Mouse (Mus musculus): ENCODE results near the gene Ttc37. TPM values are rescaled to one million over a fixed set of nuclear protein-coding genes. Genes with fewer than 3 reads are reported as not detected.

The Ttc37 gene
- total RNA-seq (2021) = 10 to 100 TPM; 17.6 to 19.1 TPM

DNA sequence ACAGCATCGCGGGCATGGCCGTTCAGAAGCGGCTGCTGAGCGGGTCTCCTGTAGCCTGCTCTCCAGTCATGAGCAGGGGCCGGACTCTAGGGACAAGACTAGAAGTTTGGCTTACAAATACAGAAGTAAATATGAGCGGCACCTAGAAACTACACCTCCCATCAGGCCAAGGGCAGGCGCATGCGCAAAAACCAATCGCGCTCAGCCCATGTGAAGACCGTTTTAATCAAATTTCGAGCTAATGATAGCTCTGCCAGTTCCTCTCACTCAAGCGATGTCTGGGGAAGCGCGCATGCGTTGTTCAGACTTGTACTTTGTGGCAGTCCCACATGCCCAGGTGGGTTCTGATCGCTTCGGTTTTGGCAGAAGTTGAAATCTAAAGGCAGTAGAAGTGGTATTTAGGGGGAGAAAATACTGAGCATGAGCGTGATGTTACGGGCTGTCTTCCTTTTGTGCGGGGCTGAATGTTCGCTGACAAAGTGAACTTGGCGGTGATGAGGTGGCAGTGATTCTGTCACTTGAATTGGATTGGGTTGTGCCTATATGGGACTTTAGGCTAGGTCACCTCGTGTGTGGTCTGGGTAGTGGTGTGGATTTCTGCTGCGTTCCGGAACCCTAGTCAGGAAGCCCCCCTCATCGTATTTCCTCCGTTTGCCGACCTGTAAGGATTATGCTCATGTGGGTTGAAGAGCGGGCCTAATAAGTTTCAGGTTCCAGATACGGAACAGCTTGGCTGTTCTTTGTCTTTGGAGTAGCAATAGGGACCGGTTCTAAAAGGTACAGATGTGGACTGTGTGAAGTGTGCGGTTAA lies at the start of gene Ttc37, which contains the start of gene Arsk:
Gene Ttc37, plus strand, starts transcription at position 242 of the 811 bp plus-strand sequence.
Gene Arsk, minus strand, starts transcription at position 168 of the 811 bp plus-strand sequence.
- DNase-seq (ENCODE audit: low spot score in 2 of 2) = peak; percentile 91 to 98
- intact Hi-C loops (cut with DNase I) = loop anchor here (5.0 kb wide), 1 partner anchor 81 kb away; the partner anchor contains the start of gene Rfesd

GRCm38 (mm10) chr13:76055391-76056232 lies 42.9 kb upstream of the Ttc37 start:
- intact Hi-C loops (cut with DNase I) = loop anchor here (5.0 kb wide), 1 partner anchor 113 kb away; the partner anchor contains the start of gene Rhobtb3
- DNase-seq (ENCODE audit: low spot score in 2 of 2) = peak; percentile 35 to 41

- DNase-seq (ENCODE audit: low spot score in 2 of 2) = peak; percentile 75 to 80
- intact Hi-C loops (cut with DNase I) = loop anchor here (5.0 kb wide), 1 partner anchor 114 kb away; the partner anchor contains the start of gene Rhobtb3
Observed at GRCm38 (mm10) chr13:76056261-76056724, 42.2 kb upstream of the Ttc37 start.

DNA sequence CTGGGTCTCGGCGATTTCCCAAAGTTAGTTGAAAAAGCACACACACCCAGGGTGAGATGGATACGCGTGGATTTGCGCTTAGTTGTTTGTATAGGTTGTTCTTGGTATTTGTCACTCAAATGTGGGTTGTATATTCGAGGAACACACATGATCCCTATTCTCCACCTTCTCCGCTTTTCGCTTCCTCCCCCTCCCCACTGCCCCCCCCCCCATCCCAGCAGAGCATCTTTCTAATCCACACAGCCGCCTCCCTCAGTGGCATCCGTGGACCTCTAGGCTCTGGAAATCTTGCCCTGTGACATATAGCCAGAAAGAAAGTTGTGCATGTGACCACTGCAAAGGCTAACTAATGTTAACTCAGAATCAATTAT lies 41.7 kb upstream of the Ttc37 start, which contains the start of gene Gpr150:
Gene Gpr150, minus strand, starts transcription at position 101 of the 371 bp plus-strand sequence.
- no peak for DNase-seq (ENCODE audit: low spot score in 2 of 2)
- intact Hi-C loops (cut with DNase I) = loop anchor here (5.0 kb wide), 1 partner anchor 115 kb away; the partner anchor contains the start of gene Rhobtb3

DNA sequence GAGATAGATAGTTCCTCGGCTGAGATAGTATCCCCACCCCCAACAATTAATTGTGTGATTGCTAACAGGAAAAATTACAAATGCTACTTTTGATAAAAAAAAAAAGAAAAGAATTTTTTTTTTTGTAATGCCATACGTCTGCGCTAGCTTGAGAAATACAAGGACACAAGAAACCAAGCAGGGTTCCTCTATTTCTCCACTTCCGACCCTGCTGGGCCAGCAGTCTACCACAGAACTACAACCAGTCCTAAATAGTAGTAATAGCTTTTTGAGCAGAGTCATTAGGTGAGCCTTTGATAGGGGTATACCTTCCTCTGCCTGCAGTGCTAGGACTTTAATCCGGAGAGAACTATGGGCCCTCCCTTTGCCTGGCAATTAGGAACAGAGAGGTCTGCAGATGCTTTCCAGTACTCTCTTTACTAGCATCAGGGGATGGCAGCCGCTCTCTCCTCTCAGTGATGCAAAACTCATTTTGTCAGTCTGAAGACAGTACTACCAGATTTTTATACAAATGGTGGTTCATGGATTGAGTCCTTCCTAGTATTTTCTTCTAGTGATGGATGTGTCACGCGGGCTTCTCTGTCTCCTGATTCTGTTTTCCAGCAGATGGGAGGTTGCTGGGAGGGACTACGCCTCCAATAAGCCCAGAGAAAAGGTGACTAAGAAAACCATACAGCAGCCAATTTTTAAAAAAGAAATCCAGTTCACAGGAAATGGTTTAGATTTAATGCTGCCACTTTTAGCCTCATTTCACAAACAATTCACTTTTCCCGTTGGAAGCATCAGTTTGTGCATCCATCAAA lies 41.1 kb upstream of the Ttc37 start:
- intact Hi-C loops (cut with DNase I) = loop anchor here (5.0 kb wide), 1 partner anchor 115 kb away; the partner anchor contains the start of gene Rhobtb3
- DNase-seq (ENCODE audit: low spot score in 2 of 2) = peak; percentile 37 to 82

DNA sequence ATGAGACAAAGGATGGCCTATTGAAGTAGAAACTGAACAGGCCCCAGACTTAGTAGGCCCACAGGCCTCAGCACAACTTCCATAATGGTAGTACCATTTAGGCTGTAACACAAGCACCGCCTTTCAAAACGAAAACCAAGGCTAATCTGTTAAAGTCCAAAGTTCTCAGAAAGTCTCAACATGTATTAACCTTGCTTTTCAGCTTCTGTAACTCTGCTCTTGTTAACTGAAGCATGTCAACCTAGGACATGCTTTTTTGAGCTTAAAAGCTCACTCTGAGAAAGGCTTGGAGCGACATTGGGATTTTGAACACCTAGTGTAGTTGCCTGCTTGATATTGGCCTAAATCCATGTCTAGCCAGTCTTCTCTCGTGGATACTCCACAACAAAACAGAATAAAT lies 38.9 kb upstream of the Ttc37 start:
- DNase-seq (ENCODE audit: low spot score in 2 of 2) = no peak
- intact Hi-C loops (cut with DNase I) = loop anchor here (5.0 kb wide), 1 partner anchor 117 kb away; the partner anchor contains the start of gene Rhobtb3

DNA sequence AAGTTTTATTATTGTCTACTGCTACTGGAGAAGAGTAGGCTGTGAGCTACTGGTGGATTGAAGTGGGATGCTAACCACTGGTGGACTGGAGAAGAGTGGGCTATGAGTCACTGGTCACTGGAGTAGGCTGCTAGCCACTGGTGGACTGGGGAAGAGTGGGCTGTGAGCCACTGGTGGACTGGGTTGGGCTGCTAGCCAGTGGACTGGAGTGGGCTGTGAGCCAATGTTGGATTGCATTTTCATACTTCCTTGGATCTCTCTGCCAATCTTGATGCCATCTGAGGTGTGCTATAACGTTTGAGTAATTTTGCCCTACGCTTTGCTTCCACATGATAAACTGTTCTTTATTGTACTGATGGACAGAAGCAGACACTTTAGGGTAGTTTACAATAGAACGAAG lies 36.4 kb upstream of the Ttc37 start:
- intact Hi-C loops (cut with DNase I) = no loop called here
- DNase-seq (ENCODE audit: low spot score in 2 of 2) = no peak

GRCm38 (mm10) chr13:76062569-76062968 lies 36.0 kb upstream of the Ttc37 start:
- intact Hi-C loops (cut with DNase I) = no loop called here
- no peak for DNase-seq (ENCODE audit: low spot score in 2 of 2)

GRCm38 (mm10) chr13:76063548-76063947 lies 35.0 kb upstream of the Ttc37 start:
- DNase-seq (ENCODE audit: low spot score in 2 of 2) = no peak
- intact Hi-C loops (cut with DNase I) = no loop called here

GRCm38 (mm10) chr13:76064363-76064945 lies 34.1 kb upstream of the Ttc37 start:
- intact Hi-C loops (cut with DNase I) = no loop called here
- DNase-seq (ENCODE audit: low spot score in 2 of 2) = no peak

DNA sequence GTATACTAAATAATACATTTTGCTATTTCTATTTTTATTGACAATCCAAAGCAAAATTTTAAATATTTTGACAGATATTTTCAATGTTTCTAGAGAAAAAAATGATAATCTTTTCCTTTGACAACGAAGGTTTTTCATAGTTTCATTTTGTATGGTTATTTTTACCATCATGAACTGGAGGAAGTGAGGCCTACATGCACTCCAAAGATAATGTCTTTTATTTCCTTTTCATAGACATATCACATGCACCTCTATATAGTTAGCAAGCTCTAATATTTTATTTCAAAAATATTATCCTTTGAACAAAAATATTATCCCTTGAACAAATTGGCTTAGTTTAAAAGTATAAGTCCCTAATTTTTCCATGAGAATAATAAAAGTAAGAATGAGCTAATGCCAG lies 24.2 kb upstream of the Ttc37 start:
- no peak for DNase-seq (ENCODE audit: low spot score in 2 of 2)
- intact Hi-C loops (cut with DNase I) = no loop called here

- DNase-seq (ENCODE audit: low spot score in 2 of 2) = no peak
- intact Hi-C loops (cut with DNase I) = loop anchor here (5.0 kb wide), 1 partner anchor 81 kb away; the partner anchor contains the start of gene Rfesd
Observed at GRCm38 (mm10) chr13:76098116-76098492, 430 bp upstream of the Ttc37 start.

DNA sequence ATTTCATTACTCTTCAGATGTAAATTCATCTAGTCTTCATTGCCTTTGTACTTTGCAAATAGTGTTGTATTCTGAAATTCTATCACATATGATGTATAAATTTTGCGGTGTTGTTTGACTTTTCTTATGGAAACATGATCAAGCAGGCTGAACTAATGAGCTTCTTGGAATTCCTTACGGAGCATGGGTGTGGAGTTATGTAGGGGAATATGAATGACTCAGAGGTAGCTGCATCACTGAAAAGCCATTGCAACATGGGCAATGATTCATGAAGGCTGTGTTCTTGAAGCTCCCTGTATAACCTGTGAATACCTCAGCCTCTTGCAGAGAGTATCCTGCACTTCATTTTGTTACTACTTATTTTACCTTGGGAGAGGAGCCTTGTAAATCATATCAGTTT lies 3.5 kb downstream of the Ttc37 start:
- DNase-seq (ENCODE audit: low spot score in 2 of 2) = no peak
- intact Hi-C loops (cut with DNase I) = no loop called here

GRCm38 (mm10) chr13:76109069-76109824 lies 10.7 kb downstream of the Ttc37 start:
- no peak for DNase-seq (ENCODE audit: low spot score in 2 of 2)
- intact Hi-C loops (cut with DNase I) = no loop called here

- DNase-seq (ENCODE audit: low spot score in 2 of 2) = peak in 1 of 2 experiments; percentile 8
- intact Hi-C loops (cut with DNase I) = no loop called here
Observed at GRCm38 (mm10) chr13:76128799-76129198, 30.3 kb downstream of the Ttc37 start.

- intact Hi-C loops (cut with DNase I) = no loop called here
- no peak for DNase-seq (ENCODE audit: low spot score in 2 of 2)
Observed at GRCm38 (mm10) chr13:76132415-76132814, 33.9 kb downstream of the Ttc37 start.

GRCm38 (mm10) chr13:76138862-76139261 lies 40.3 kb downstream of the Ttc37 start:
- intact Hi-C loops (cut with DNase I) = no loop called here
- DNase-seq (ENCODE audit: low spot score in 2 of 2) = no peak

Data from left cerebral cortex, postnatal 25 days (tissue).